In the genomic region with DNA sequence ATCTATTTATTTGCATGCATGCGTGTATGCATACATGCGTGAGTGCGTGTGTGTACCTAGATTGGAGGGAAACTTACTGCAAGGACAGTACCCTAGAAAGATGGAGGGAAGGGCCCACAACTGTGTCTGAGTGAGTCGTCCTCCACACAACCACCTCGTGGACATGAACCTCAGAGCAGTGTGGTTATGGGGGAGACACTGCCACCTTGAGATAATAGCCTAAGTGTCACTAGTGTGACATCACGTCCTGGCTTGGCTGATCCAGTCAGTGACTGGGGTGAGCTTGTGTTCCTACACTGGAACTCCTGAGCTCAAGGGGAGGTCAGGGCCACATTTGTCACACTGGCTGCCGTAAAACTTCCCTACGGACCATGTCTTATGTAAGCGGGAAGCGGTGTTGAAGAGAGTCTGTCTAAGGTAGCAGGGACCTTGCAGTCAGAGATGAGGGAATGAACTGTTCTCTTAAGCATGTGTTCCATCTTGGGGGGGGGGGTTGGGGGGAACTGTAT, we compare ENCODE assay signal across 22 mouse cellular contexts.
DNase-seq lines count a peak whose midpoint lies in the region; ATAC-seq and TF ChIP-seq lines count a peak whose summit lies in the region.
"Had no signal": no experiment of that assay in that cellular context is flagged by ENCODE, and none has a peak within 500 bp of the region (broad histone marks: within the 10 kb centered on the region; RNA-seq: fewer than 3 reads in every experiment).

No protein-coding gene starts in this region.

- peaks cover 89% of the 10 kb centered on the region for H3K27me3 ChIP-seq in megakaryocyte, embryonic 14.5 days (replicated peaks)
- no peaks in the 10 kb centered on the region for H3K27me3 ChIP-seq in MEL (ENCODE audit: control insufficient read depth in 1 of 2, insufficient read depth in 2 of 2, low read length in 2 of 2)
- H3K27me3 ChIP-seq: forebrain, embryonic 15.5 days had no signal

- peaks cover 15% of the 10 kb centered on the region for H3K4me1 ChIP-seq in megakaryocyte, embryonic 14.5 days
- H3K4me1 ChIP-seq in MEL (ENCODE audit: control insufficient read depth in 1 of 2, insufficient read depth in 2 of 2, low read length in 2 of 2): no peaks in the 10 kb centered on the region
- H3K4me1 ChIP-seq: forebrain, embryonic 15.5 days had no signal

- ATAC-seq in megakaryocyte, adult 5-6 weeks (ENCODE audit: poor library complexity, severe bottlenecking): no peak
- ATAC-seq: CD4-positive, CD25-positive, alpha-beta regulatory T cell, adult 4 months; forebrain, embryonic 13.5 days; forebrain, embryonic 15.5 days; forebrain, postnatal 0 days; Patski had no signal

- H3K79me2 ChIP-seq in MEL (ENCODE audit: control insufficient read depth, insufficient read depth, low read length, poor library complexity): no peaks in the 10 kb centered on the region

- no peak overlapping the region for H3K9ac ChIP-seq in MEL (ENCODE audit: control insufficient read depth, low read depth, low read length, poor library complexity, severe bottlenecking)
- H3K9ac ChIP-seq: embryonic facial prominence, embryonic 12.5 days; forebrain, embryonic 13.5 days; forebrain, embryonic 15.5 days; forebrain, postnatal 0 days had no signal

- peak overlapping the region; percentile 8 for H3K4me3 ChIP-seq in megakaryocyte, embryonic 14.5 days (replicated peaks)
- H3K4me3 ChIP-seq in MEL (ENCODE audit: control insufficient read depth in 1 of 2, insufficient read depth in 1 of 2, low read depth in 2 of 2, low read length in 2 of 2): no peak overlapping the region
- H3K4me3 ChIP-seq: embryonic facial prominence, embryonic 10.5 days; embryonic facial prominence, embryonic 12.5 days; forebrain, embryonic 13.5 days; forebrain, embryonic 15.5 days had no signal

- H3K36me3 ChIP-seq in megakaryocyte, embryonic 14.5 days (replicated peaks; ENCODE audit: low read length): no peaks in the 10 kb centered on the region
- no peaks in the 10 kb centered on the region for H3K36me3 ChIP-seq in MEL (ENCODE audit: control insufficient read depth in 1 of 2, insufficient read depth in 2 of 2, low read length in 2 of 2)
- H3K36me3 ChIP-seq: embryonic facial prominence, embryonic 10.5 days; embryonic facial prominence, embryonic 12.5 days; forebrain, embryonic 15.5 days; G1E had no signal

- H3K9me3 ChIP-seq in megakaryocyte, embryonic 14.5 days: peaks cover 48% of the 10 kb centered on the region
- H3K9me3 ChIP-seq in MEL (replicated peaks; ENCODE audit: insufficient read depth, low read length): no peaks in the 10 kb centered on the region
- H3K9me3 ChIP-seq: forebrain, embryonic 15.5 days had no signal

- intact Hi-C loops in left cerebral cortex, postnatal 36 days (cut with DNase I): no loop called here

- no peak overlapping the region for H3K27ac ChIP-seq in MEL (ENCODE audit: control insufficient read depth, low read depth, low read length)
- H3K27ac ChIP-seq: embryonic facial prominence, embryonic 10.5 days; embryonic facial prominence, embryonic 12.5 days; forebrain, embryonic 13.5 days; forebrain, embryonic 15.5 days had no signal

- TF ChIP-seq EP300 in MEL (IDR thresholded peaks at IDR 0.05; ENCODE audit: low read depth in 1 of 2, low read length in 2 of 2): no peak

- no peak for TF ChIP-seq RAD21 in MEL (IDR thresholded peaks at IDR 0.05; ENCODE audit: low read depth, low read length)

- no peak for TF ChIP-seq POLR2A in MEL (IDR thresholded peaks at IDR 0.05; ENCODE audit: control insufficient read depth in 1 of 2, insufficient read depth in 1 of 2, low read depth in 1 of 2, low read length in 2 of 2, poor library complexity in 1 of 2)

- peak; percentile 31 for DNase-seq in MEL (ENCODE audit: low read depth, low spot score)
- no peak for DNase-seq in MN1 (ENCODE audit: low spot score)
- no peak for DNase-seq in left cerebral cortex, postnatal 36 days (ENCODE audit: low spot score in 2 of 2)
- DNase-seq: adrenal gland, postnatal 10 days; adrenal gland, postnatal 25 days; B cell, adult 2 months; cerebellum, adult 11 months; cerebellum, adult 18-20 months; cerebellum, adult 8-10 months; cerebellum, adult 9-11 months; cerebellum, postnatal 14 days; cerebellum, postnatal 36 days; forebrain, postnatal 0 days had no signal

- peak in 1 of 3 experiments; percentile 14; a peak in 1 of 6 replicates for TF ChIP-seq CTCF in MEL (IDR thresholded peaks at IDR 0.05 in 2 of 3, conservative IDR thresholded peaks at IDR 0.05 in 1 of 3; ENCODE audit: control insufficient read depth in 1 of 3, insufficient read depth in 1 of 3, low read depth in 2 of 3, low read length in 3 of 3, poor library complexity in 1 of 3, severe bottlenecking in 1 of 3)

TF ChIP-seq in MEL, 35 proteins besides CTCF, POLR2A, EP300 and RAD21:
- TF ChIP-seq SIN3A (IDR thresholded peaks at IDR 0.05; ENCODE audit: low read length) (no peak), TAL1 (IDR thresholded peaks at IDR 0.05; ENCODE audit: low read length) (0 out of 2 replicates have a peak, but pooled peaks have one; percentile 22)
